Mouse (Mus musculus) forebrain, postnatal 0 days (tissue): ENCODE data around the gene Ubtd2. TPM values are rescaled to one million over a fixed set of nuclear protein-coding genes. Genes with fewer than 3 reads are reported as not detected.

Experiments
- ATAC-seq: fragments of 200-750 bp; cut with Nextera tagmentation; 2 replicates; pipeline ENCODE4 v1.8.0; 2017; ENCODE audit warnings: mild to moderate bottlenecking, moderate library complexity
- DNase-seq: peaks from one replicate; pipeline ENCODE4 v3.0.0-alpha.2; 2015
- H3K27ac ChIP-seq: fragments of 300-500 bp; sonication (generic); 2 replicates; pipeline ENCODE4 v1.5.1; 2014; ENCODE audit warnings: low read depth, mild to moderate bottlenecking, antibody characterized with exemption, low read length, moderate library complexity, mixed read lengths
- H3K27me3 ChIP-seq: fragments of 300-500 bp; sonication (generic); 2 replicates; pipeline ENCODE4 v1.6.1; 2014; ENCODE audit warnings: mild to moderate bottlenecking, low read length, mixed read lengths; ENCODE audit not compliant: insufficient read depth
- H3K36me3 ChIP-seq: fragments of 300-500 bp; sonication (generic); 2 replicates; pipeline ENCODE4 v1.6.1; 2014; ENCODE audit warnings: mild to moderate bottlenecking, moderate library complexity; ENCODE audit not compliant: insufficient read depth
- H3K4me1 ChIP-seq: fragments of 300-500 bp; sonication (generic); 2 replicates; pipeline ENCODE4 v1.6.1; 2014; ENCODE audit warnings: antibody characterized with exemption; ENCODE audit not compliant: insufficient read depth
- H3K4me2 ChIP-seq: fragments of 300-500 bp; sonication (generic); 2 replicates; pipeline ENCODE4 v1.6.1; 2014; ENCODE audit warnings: low read depth, mild to moderate bottlenecking, moderate library complexity
- H3K4me3 ChIP-seq: fragments of 300-500 bp; sonication (generic); 2 replicates; pipeline ENCODE4 v1.5.1; 2014; ENCODE audit warnings: low read depth, low read length, mixed read lengths
- H3K9ac ChIP-seq: fragments of 300-500 bp; sonication (generic); 2 replicates; pipeline ENCODE4 v1.6.1; 2014; ENCODE audit warnings: mild to moderate bottlenecking
- H3K9me3 ChIP-seq: fragments of 300-500 bp; sonication (generic); 2 replicates; pipeline ENCODE4 v1.6.1; 2016; ENCODE audit warnings: low read length
- CTCF ChIP-seq: sonication (generic); IDR thresholded peaks from 2 replicates; pipeline ENCODE4 v1.5.1; 2016; ENCODE audit warnings: antibody characterized with exemption, control low read depth, low read depth
- WGBS: fragments of 180-500 bp; shearing (Covaris S2); extraction: QIAGEN DNeasy Blood & Tissue Kit; methylation state at CpG from one replicate; pipeline ENCODE4 v1.1.7; 2014; 5-methylcytosine and 5-hydroxymethylcytosine counted together
- polyA plus RNA-seq: library from polyadenylated mRNA; unstranded; fragments of >200 nt; fragmentation: Nextera tagmentation; extraction: Ambion mirVana; gene quantifications from 2 replicates; pipeline ENCODE4 v1.2.1, GENCODE M21; 2015
- total RNA-seq: library from RNA; depleted of rRNA; stranded (reverse); fragments of >200 nt; gene quantifications from 2 replicates; pipeline ENCODE4 v1.2.3, GENCODE M21; 2014

Gene Ubtd2
- total and polyA plus RNA-seq, 2 experiments from 2014 or later: 36.0 to 56.1 TPM

DNA sequence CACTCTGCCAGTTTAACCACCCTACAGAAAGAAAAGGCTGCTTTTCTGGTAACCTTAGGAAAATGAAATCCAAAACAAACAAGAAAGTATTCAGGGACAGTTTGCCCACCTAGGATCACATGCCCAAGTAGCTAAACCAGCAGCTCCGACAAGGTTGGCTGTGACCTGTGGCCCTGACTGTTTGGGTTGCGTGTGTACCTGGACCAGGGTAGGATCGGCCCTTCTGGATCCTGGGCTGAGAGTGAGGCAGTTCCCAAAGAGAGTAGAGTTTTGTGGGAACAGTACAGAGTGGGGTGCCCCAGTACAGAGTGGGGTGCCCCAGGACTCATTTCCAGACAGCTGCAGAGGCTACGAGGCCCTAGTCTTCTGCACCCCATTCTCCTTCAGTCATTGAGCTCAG lies 95.9 kb downstream of the Ubtd2 start:
- no peak for DNase-seq
- no peak overlapping the region for H3K27ac ChIP-seq
- 89% methylated on average over 4 of the region's 4 CpGs for whole genome bisulfite sequencing
- H3K27me3 ChIP-seq: no peaks in the 10 kb centered on the region
- H3K9ac ChIP-seq: no peak overlapping the region
- H3K4me3 ChIP-seq: no peak overlapping the region
- ATAC-seq: no peak
- H3K4me2 ChIP-seq: no peak overlapping the region
- H3K9me3 ChIP-seq: no peaks in the 10 kb centered on the region
- H3K4me1 ChIP-seq: no peaks in the 10 kb centered on the region
- no peak for TF ChIP-seq CTCF
- no peaks in the 10 kb centered on the region for H3K36me3 ChIP-seq

DNA sequence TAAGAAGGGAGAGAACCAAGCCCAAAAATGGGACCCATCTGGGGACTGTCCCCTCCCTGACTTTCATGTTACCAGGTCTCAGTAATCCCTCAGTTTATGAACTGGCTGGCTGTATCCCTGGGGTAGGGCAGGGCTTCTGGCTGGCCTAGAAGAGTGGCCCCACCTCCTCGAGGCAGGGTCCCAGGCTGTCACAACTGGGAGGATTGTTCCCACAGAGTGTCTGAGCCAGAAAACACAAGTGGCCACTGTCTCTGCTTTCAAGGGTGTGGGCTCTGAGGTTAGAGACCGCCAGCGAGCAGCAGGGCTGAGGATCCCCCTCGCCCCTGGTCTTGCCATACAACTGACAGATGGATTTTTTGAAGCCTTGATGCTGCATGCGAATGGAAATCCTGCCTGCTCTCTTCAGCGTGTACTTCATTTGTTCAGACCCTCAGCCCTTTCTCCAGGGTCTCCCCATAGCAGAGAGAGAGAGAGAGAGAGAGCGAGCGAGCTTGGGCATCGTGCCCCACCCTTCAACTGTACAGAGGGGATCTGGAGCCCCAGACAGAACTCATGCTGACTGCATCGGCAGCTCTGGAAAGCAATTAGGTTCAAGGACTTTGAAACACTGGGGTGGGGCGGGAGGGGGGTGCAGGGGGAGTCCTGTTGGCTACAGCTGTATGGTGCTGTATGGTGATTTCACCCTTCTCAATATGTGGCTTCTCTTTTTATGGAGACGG lies 96.6 kb downstream of the Ubtd2 start:
- Histone ChIP-seq H3K4me1 (no peaks in the 10 kb centered on the region), H3K4me3 (no peak overlapping the region), H3K36me3 (no peaks in the 10 kb centered on the region), H3K27me3 (no peaks in the 10 kb centered on the region), H3K4me2 (no peak overlapping the region), H3K9ac (no peak overlapping the region), H3K27ac (no peak overlapping the region), H3K9me3 (no peaks in the 10 kb centered on the region)
- ATAC-seq (peak; percentile 66), DNase-seq (no peak)
- no peak for TF ChIP-seq CTCF
- 35% methylated on average over 12 of the region's 12 CpGs for WGBS

DNA sequence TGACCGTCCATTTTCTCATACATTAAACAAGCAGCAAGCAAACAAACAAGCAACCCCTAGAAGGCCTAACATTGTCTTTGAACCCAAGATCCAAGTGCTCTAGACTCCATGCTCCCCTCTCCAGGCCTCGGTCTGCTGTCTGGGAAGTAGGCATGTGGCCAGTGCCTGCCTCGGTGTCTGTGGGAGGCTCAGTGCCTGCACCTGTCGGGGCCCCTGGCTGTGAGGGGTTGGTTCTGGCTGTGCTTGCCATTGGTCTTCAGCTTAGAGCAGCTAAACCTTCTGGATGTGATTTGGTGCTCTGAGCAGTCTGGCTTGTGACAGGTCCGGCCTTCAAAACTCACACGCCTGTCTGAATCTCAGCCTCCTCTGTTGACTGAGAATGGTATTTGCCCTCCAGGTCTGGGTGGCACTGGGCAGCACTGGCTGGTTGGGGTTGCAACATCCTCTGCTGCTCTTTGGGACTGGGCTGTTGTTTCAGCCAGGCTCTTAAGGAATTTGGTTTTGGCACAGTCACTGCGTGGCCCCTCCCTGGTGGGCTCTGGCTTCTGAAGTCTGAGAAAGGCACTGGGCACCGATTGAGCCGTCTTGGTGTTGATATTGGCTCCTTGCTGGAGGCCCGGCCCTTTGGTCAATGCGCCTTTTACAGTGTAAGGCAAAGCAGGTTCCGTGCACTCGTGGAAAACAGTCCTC lies 97.4 kb downstream of the Ubtd2 start:
- Histone ChIP-seq H3K9ac (no peak overlapping the region), H3K27ac (no peak overlapping the region), H3K36me3 (no peaks in the 10 kb centered on the region), H3K4me3 (no peak overlapping the region), H3K27me3 (no peaks in the 10 kb centered on the region), H3K4me2 (no peak overlapping the region), H3K4me1 (no peaks in the 10 kb centered on the region), H3K9me3 (no peaks in the 10 kb centered on the region)
- ATAC-seq (no peak), DNase-seq (no peak)
- TF ChIP-seq CTCF: no peak
- 59% methylated on average over 13 of the region's 13 CpGs for WGBS

DNA sequence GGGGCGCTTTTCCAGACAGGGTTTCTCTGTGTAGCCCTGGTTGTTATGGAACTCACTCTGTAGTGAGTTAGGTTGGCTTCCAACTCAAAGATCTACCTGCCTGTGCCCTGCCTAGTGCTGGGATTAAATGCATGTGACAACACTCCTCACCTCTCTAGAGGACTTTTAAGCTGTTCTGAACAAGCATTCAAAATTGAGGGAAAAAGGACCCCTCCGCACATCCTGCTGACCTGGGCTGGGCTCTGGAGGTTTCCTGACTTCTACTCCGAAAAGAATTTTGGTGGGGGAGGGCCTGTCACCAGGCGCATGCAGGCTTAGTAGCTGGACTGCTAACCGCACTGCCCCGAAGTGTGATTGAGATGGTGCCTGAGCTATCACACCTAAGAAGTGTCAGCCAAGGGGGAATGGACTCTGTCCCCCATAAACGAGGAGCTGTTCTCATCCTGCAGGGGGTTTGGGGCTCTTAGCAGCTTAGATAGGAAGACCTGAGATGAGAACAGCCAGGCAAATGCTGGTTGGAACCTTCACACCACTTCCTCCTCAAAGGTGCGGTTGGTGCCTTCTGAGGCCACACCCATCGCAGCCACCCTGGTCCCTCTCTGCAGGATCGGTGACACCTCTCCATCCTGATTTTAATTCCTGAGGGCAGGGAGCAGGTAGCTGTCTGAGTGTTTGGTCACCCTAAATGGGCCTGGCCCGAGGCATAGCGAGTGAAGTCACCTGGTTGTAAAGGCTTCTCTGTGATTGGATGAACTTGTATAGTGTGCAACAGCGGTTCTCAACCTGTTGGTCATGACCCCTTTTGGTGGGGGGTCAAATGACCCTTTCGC lies 98.4 kb downstream of the Ubtd2 start:
- WGBS: 82% methylated on average over 14 of the region's 14 CpGs
- no peak overlapping the region for H3K27ac ChIP-seq
- no peak overlapping the region for H3K4me3 ChIP-seq
- ATAC-seq (no peak), DNase-seq (no peak)
- no peaks in the 10 kb centered on the region for H3K36me3 ChIP-seq
- H3K27me3 ChIP-seq: no peaks in the 10 kb centered on the region
- H3K4me1 ChIP-seq: no peaks in the 10 kb centered on the region
- no peak for TF ChIP-seq CTCF
- no peaks in the 10 kb centered on the region for H3K9me3 ChIP-seq
- no peak overlapping the region for H3K9ac ChIP-seq
- no peak overlapping the region for H3K4me2 ChIP-seq

DNA sequence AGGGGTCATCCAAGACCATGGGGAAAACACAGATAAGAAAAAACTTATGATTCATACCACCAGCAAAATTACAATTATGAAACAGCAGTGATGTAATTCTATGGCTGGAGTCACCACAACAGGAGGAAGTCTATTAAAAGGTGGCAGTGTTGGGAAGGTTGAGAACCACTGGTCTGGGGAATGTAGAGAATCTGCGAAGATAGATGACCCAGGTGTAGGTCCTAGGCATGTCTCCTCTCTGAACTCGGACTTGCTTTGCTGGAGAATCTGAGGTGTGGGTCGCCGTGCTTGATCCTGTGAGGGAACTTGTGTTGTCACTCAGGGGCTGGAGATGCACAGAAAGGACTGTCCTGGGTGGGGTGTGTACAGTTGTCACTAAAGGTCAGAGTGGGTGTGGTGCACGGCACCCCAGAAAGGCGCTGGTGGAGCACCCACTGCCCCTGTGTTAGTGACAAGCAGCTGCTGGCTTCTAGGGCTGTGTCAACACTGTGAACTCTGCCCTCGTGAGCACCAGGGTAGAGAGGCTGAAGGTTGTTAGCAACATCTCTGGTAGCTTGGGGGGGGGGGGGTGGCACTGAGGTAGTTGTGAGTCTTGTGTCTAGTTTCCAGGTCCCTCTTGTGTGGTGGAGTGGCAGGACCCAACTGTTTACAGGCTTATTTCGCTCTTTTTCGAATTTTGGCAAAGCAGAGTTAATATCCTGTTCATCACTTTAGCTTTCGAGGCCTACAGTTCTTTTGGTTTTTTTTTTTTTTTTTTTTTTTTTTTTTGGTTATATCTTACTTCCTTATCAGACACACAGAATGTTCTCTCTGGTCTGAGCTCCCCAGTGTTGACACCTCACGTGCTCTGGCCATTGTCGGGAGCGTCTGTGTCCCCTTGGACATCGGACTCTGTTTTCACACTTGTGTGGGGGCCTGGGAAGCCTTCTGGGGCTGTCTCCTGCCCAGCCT lies 99.2 kb downstream of the Ubtd2 start:
- no peaks in the 10 kb centered on the region for H3K36me3 ChIP-seq
- WGBS: 90% methylated on average over 14 of the region's 14 CpGs

DNA sequence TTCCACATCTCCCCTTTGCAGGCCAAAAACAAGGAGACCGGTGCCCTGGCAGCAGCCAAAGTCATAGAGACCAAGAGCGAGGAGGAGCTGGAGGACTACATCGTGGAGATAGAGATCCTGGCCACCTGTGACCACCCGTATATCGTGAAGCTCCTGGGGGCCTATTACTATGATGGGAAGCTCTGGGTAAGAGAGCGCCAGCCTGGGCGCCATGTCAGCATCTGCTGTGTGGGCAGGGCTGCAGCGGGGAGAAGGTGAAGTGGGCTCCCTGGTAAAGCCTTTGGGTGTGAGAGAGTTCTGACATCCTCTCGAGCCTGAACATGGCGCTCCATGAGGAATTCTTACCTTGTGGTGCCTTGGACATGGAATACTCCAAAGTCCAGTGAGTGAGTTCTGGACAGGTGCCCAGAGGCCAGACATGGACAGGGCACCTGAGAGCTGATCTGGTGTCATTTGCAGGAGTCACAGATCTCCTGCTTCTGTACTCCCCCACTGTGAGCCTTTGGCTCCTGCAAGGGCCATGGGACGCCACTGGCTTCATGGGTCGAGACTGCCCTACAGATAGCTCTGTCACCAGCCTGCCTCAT lies 100.0 kb downstream of the Ubtd2 start:
- Histone ChIP-seq H3K4me3 (no peak overlapping the region), H3K27ac (no peak overlapping the region), H3K4me1 (no peaks in the 10 kb centered on the region), H3K36me3 (no peaks in the 10 kb centered on the region), H3K27me3 (no peaks in the 10 kb centered on the region), H3K4me2 (no peak overlapping the region), H3K9me3 (no peaks in the 10 kb centered on the region), H3K9ac (no peak overlapping the region)
- DNase-seq: no peak
- WGBS: 95% methylated on average over 12 of the region's 12 CpGs
- ATAC-seq: no peak
- no peak for TF ChIP-seq CTCF

More for the DNA sequence above, 99.2 kb downstream of the Ubtd2 start:
- TF ChIP-seq CTCF: no peak
- ATAC-seq (no peak), DNase-seq (no peak)
- Histone ChIP-seq H3K27me3 (no peaks in the 10 kb centered on the region), H3K27ac (no peak overlapping the region), H3K4me3 (no peak overlapping the region), H3K9ac (no peak overlapping the region), H3K4me1 (no peaks in the 10 kb centered on the region), H3K9me3 (no peaks in the 10 kb centered on the region), H3K4me2 (no peak overlapping the region)
